Mouse (Mus musculus) monocyte, adult 5-6 weeks (primary cell): ENCODE results near the gene Ttpal. TPM values are rescaled to one million over a fixed set of nuclear protein-coding genes. Genes with fewer than 3 reads are reported as not detected.
A peak's percentile ranks its signal among the peaks of the same experiment; 100 is the strongest.

ENCODE experiments used
- ATAC-seq: fragments of 153-309, 156-312 bp; replicated peaks from 2 replicates; pipeline ENCODE4 v1.8.0; 2017; ENCODE audit warnings: mild to moderate bottlenecking; ENCODE audit not compliant: low TSS enrichment, insufficient number of reproducible peaks, severe bottlenecking, poor library complexity, low FRiP score
- total RNA-seq: library from RNA; stranded (forward); fragments of 200-1000, 200-491, 200-594 nt; gene quantifications from 3 replicates; pipeline ENCODE4 v1.2.3, GENCODE M21; 2017

Ttpal gene
- total RNA-seq: 23.3 to 53.6 TPM (median 28.7 TPM) in 3 replicates

GRCm38 (mm10) chr2:163602101-163602971 is at the start of gene Ttpal:
Gene Ttpal, plus strand, starts transcription at chr2:163602314.
- peak; percentile 66 for ATAC-seq

- no peak for ATAC-seq
Measured at GRCm38 (mm10) chr2:163552518-163552929, 49.6 kb upstream of the Ttpal start.

DNA sequence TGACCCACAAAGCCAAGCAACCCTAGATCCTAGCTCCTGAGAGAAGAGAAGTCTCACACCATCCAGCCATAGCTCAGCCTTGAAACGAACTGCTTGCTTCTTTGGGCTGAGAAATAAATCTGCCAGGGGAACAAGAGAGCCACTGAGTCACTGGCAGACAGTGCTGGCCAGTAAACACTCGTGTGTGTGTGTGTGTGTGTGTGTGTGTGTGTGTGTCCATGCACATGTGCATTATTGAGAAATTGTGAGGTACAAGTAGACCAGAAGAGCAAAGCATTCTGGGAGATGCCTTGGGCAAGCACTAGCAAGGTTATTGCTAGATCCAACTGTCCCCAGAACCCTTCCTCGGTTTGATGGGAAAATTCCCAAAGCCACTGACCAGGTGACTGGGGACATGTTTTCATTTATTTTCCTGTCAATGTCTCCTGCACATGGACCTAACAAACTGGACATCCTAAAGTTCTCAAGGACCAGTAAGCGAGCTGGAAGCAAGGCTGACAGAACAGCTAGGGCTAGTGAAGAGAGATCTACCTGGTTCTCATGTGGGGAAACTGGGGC is 47.6 kb upstream of the Ttpal start:
- no peak for ATAC-seq

DNA sequence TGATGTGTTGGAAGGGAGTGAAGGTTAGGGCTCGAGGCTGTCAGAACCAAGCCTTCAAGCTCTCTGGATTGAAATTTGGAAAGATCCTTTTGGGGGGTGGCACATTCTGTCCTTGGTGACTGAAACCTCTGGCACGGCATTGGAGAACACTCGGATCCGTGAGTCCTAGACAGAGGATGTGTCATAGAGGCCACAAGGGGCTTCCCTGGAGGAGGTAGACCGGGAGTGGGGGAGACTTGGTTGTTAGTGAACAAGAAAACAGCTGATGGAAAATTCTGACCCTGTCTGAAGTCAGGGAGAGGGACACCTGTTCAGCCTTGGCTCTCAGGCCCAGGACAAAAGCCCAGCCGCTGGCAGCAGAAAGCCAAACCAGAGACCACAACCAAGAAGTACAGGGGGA is 47.1 kb upstream of the Ttpal start:
- ATAC-seq: no peak

DNA sequence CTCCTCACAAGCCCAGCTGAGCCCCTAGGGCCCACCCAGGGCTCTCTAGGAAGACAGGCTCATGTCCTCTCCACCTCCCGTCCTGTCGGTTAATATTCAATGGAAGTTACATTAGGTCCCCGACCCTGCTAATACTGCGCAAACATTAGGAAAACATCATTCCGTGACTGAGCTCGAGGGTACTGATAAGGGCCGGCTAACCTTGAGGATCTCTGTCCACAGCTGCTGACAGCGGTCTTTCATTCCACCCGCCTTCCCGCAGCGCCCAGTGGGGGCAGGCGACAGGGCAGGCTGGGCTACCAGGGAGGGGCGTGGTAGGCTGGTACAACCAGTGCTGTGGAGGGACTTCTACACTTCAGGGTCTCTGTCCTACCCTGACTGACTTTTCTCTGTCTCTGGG is 46.7 kb upstream of the Ttpal start:
- ATAC-seq: no peak

GRCm38 (mm10) chr2:163558548-163558947 is 43.6 kb upstream of the Ttpal start:
- ATAC-seq: no peak

DNA sequence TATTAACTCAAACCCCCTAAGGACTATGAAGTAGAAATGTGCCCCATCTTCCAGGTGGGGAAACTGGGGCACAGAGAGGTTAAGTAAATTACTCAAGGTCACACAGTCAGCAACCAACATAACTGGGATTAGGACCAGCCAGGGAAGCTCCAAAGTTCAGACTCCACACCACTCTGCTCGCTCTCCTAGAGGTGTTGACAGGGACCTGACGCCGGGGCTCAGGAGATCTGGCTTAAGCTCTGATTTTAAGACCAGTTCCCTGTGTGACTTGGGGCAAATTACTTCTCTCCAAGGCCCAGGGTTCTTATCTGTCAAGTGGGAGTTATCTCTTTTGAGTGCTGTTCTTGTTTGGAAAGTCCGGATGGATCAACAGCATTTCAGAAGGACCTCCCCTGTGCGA is 42.9 kb upstream of the Ttpal start:
- no peak for ATAC-seq

DNA sequence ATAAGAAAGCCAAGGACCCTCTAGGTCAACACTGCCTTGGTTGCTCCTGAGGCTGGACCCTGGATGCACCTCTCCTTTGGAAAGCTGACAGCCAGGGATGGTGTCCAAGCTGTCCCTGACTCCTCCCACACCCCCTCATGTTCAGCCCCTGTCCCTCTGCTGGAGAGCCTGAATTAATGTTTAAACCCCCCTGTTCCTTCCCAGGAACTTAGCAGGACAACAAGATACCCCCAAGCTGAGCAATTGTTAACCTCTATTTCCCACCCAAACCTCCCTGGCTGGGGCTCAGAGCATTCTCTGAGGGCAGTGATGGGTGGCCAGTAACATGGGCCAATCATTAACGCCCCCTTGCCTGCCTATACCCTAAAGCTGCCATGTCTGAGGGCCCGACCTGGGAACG is 41.9 kb upstream of the Ttpal start:
- no peak for ATAC-seq

GRCm38 (mm10) chr2:163561258-163561948 is 40.7 kb upstream of the Ttpal start:
- no peak for ATAC-seq

DNA sequence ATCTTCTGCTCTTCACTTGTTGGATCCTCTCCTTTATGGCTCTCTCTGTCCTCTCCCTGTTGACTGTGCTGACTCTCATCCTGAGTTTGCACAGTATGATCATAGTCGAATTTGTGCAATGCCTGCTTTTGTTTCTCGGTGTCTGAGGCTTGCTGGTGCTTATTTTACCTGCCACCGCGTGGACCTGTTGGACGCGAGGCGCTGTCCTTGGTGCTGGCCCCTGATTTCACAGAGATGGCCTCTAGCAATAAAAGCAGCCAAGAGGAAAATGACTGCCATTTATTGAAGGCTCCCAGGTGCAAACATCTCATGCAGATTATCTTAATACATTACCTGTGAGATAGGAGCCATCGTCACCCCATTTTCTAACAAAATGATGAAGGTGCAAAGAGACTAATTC is 37.5 kb upstream of the Ttpal start:
- ATAC-seq: no peak

- ATAC-seq: no peak
Measured at GRCm38 (mm10) chr2:163574321-163574720, 27.8 kb upstream of the Ttpal start.

- ATAC-seq: no peak; the same call in 1 of the 2 replicates
Measured at GRCm38 (mm10) chr2:163575248-163575647, 26.9 kb upstream of the Ttpal start.

DNA sequence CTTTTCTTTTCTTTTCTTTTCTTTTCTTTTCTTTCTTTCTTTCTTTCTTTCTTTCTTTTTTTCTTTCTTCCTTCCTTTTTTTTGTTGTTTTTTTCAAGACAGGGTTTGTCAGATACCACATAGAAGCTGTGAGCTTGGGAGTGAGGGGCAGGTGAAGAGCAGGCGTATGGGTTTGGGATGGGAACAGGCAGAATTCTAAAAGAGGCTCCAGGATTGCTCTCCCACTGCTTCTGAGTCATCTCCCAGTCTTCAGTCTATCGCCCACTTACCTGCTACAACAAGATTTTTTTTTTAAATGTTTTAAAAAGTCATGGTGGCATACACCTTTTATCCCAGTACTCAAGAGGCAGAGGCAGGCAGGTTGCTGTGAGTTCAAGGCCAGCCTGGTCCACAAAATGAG is 24.1 kb upstream of the Ttpal start:
- no peak for ATAC-seq

DNA sequence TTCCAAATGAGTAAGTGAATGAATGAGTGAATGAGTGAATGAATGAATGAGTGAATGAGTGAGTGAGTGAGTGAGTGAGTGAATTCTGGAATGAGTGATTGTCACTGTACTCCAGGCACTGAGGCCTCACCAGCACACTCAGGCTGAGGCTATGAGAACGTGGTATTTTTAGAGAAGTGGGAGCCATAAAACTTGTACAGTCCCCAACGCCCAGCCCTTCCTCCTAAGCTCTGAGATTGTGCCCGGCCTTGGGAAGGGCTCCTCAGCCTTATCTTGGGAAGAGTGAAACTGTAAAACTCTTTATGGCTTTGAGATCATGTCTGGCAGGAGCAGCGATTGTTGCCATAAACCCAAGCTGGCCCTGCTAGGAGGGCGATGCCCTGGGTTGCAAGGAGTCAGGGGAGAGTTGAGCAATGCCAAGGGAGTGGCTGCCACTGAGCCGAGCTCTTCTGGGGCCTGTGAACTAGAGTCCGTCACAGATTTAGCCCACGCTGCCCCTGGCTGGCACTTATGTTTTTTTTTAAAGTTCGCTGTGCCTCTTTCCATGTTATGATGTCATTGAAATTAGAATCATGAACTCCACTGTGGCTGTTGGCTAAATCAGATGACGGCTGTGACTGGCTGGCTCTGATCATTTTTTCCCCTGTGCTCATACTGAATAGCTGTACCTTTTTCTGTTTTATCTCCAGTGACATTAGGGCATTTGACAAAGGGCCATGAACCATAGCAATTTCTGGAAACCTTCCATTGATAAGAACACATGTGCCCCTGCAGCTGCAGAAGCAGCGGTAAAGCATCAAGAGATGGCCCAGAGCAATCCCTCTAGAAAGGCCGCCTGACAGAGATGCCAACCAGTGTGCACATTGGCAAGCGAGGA is 21.8 kb upstream of the Ttpal start:
- peak; percentile 75 for ATAC-seq

DNA sequence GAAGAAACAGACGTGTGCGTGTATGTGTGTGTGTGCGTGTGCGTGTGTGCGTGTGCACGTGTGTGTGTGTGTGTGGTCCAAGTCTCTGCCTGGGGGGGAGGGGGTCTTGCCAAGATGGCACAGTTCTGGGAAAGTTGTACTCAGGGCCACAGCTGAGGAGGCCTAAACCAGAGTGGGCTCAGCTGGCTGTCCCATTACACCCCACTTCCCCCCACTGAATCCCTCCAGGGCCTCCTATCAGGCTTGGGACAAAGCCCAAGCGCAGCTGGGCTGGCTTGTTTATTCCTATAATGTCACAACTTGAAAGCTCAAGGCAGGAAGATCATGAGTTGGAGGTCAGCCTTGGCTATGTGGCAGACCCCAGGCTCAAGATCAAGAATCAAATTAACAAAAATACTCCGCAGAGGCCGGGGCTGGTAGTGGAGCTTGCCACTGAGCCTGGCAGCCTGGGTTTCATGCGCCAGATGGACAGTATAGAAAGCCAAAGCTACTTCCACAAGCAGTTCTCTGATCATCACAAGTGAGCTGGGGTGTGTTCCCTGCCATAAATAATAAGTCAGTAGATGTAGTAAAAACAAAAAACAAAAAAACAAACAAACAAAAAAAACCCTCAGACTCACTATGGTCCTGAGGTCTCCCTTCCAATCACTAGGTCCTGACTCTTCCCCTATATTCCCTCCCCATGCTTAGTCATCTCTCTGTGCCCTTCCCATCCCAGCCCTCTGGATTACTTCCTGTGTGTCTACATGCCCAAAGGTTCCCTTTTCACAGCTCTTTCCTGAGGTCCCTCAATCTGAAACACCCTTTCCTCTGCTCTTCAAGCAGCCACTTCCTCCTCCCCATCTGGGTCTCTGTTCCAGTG is 18.7 kb upstream of the Ttpal start:
- ATAC-seq: peak; percentile 37; the same call in 1 of the 2 replicates

GRCm38 (mm10) chr2:163584088-163584426 is 18.1 kb upstream of the Ttpal start:
- ATAC-seq: no peak

GRCm38 (mm10) chr2:163586384-163587261 is 15.5 kb upstream of the Ttpal start:
- ATAC-seq: no peak
